Mouse (Mus musculus): Measurements from ENCODE around the gene March4.

GRCm38 (mm10) chr1:72530516-72531196, 6.1 kb downstream of the March4 start:
- TF ChIP-seq EP300 (optimal IDR thresholded peaks at IDR 0.05), result no peak
- TF ChIP-seq CTCF (IDR thresholded peaks at IDR 0.05; ENCODE audit: low read depth), result no peak
